Mouse (Mus musculus) MEL (cell line): ENCODE measurements around the gene Bcl2a1c. TPM values are rescaled to one million over a fixed set of nuclear protein-coding genes. Genes with fewer than 3 reads are reported as not detected.
A peak's percentile ranks its signal among the peaks of the same experiment; 100 is the strongest.
"Not testable (repeated sequence)": the region's sequence is repeated elsewhere in the genome, so short reads cannot be mapped to it uniquely, and the experiment has no call there.

Experiments
- DNase-seq: peaks from one replicate; pipeline ENCODE4 v3.0.0; 2011; ENCODE audit warnings: low read depth, low spot score
- H3K27ac ChIP-seq: 2 replicates; pipeline ENCODE4 v1.5.1; 2012; ENCODE audit warnings: low read depth, mild to moderate bottlenecking, control low read depth, low read length, moderate library complexity; ENCODE audit not compliant: control insufficient read depth
- H3K27me3 ChIP-seq, 2 experiments: fragments of 150-350 bp in 1 of 2; sonication (generic) in 1 of 2; 2 replicates each; pipeline ENCODE4 v1.6.1; 2012; ENCODE audit warnings: low read length in 2 of 2, mild to moderate bottlenecking in 2 of 2, improper control_type of control experiment in 1 of 2, moderate library complexity in 1 of 2; ENCODE audit not compliant: insufficient read depth in 2 of 2, control insufficient read depth in 1 of 2
- H3K36me3 ChIP-seq, 2 experiments: 2 replicates each; pipeline ENCODE4 v1.6.1; 2012 to 2014; ENCODE audit warnings: low read length in 2 of 2, improper control_type of control experiment in 1 of 2, inconsistent platforms in 1 of 2, mild to moderate bottlenecking in 1 of 2; ENCODE audit not compliant: insufficient read depth in 2 of 2, control insufficient read depth in 1 of 2
- H3K4me1 ChIP-seq, 2 experiments: fragments of 150-350 bp in 1 of 2; sonication (generic) in 1 of 2; 2 replicates each; pipeline ENCODE4 v1.6.1; 2012; ENCODE audit warnings: low read length in 2 of 2, improper control_type of control experiment in 1 of 2, mild to moderate bottlenecking in 1 of 2; ENCODE audit not compliant: insufficient read depth in 2 of 2, control insufficient read depth in 1 of 2
- H3K4me3 ChIP-seq, 2 experiments: fragments of 150-350 bp in 1 of 2; sonication (generic) in 1 of 2; 2 replicates each; pipeline ENCODE4 v1.5.1; 2012; ENCODE audit warnings: low read depth in 2 of 2, low read length in 2 of 2, mild to moderate bottlenecking in 2 of 2, moderate library complexity in 2 of 2, control low read depth in 1 of 2, improper control_type of control experiment in 1 of 2; ENCODE audit not compliant: control insufficient read depth in 1 of 2, insufficient read depth in 1 of 2
- H3K79me2 ChIP-seq: 2 replicates; pipeline ENCODE4 v1.6.1; 2012; ENCODE audit warnings: mild to moderate bottlenecking, low read length, moderate library complexity; ENCODE audit not compliant: control insufficient read depth, poor library complexity, insufficient read depth
- H3K9ac ChIP-seq: 2 replicates; pipeline ENCODE4 v1.6.1; 2012; ENCODE audit warnings: low read depth, mild to moderate bottlenecking, control low read depth, low read length, moderate library complexity; ENCODE audit not compliant: control insufficient read depth, poor library complexity, severe bottlenecking
- H3K9me3 ChIP-seq: fragments of 150-350 bp; sonication (generic); replicated peaks from 2 replicates; pipeline ENCODE4 v1.6.1; 2012; ENCODE audit warnings: mild to moderate bottlenecking, low read length, improper control_type of control experiment, moderate library complexity; ENCODE audit not compliant: insufficient read depth
- CTCF ChIP-seq, 3 experiments: IDR thresholded peaks in 2 of 3; conservative IDR thresholded peaks in 1 of 3; 2 replicates each; pipeline ENCODE4 v1.5.1; 2011 to 2012; ENCODE audit warnings: low read length in 3 of 3, low read depth in 2 of 3, mild to moderate bottlenecking in 2 of 3, improper control_type of control experiment in 1 of 3, inconsistent platforms in 1 of 3, mixed read lengths in 1 of 3, moderate library complexity in 1 of 3; ENCODE audit not compliant: control insufficient read depth in 1 of 3, insufficient read depth in 1 of 3, poor library complexity in 1 of 3, severe bottlenecking in 1 of 3
- EP300 ChIP-seq, 2 experiments: IDR thresholded peaks; 2 replicates each; pipeline ENCODE4 v1.6.1; 2011; ENCODE audit warnings: improper control_type of control experiment in 2 of 2, low read length in 2 of 2, low read depth in 1 of 2, mild to moderate bottlenecking in 1 of 2
- GABPA ChIP-seq: IDR thresholded peaks from 2 replicates; pipeline ENCODE4 v1.6.1; 2012; ENCODE audit warnings: low read depth, mild to moderate bottlenecking, inconsistent platforms, low read length, improper control_type of control experiment, moderate library complexity
- HCFC1 ChIP-seq: IDR thresholded peaks from 2 replicates; pipeline ENCODE4 v1.6.1; 2012; ENCODE audit warnings: low read depth, mild to moderate bottlenecking, inconsistent platforms, low read length, improper control_type of control experiment, moderate library complexity
- MEF2A ChIP-seq: IDR thresholded peaks from 2 replicates; pipeline ENCODE4 v1.6.1; 2014; ENCODE audit warnings: low read depth, mild to moderate bottlenecking, inconsistent platforms, low read length, improper control_type of control experiment; ENCODE audit not compliant: poor library complexity, insufficient replicate concordance, severe bottlenecking; ENCODE audit errors: extremely low read depth
- MXI1 ChIP-seq: IDR thresholded peaks from 2 replicates; pipeline ENCODE4 v1.6.1; 2011; ENCODE audit warnings: mild to moderate bottlenecking, low read depth, low read length, improper control_type of control experiment
- MYB ChIP-seq: IDR thresholded peaks from 2 replicates; pipeline ENCODE4 v1.6.1; 2011; ENCODE audit warnings: mild to moderate bottlenecking, low read depth, low read length, improper control_type of control experiment
- POLR2AphosphoS2 ChIP-seq: IDR thresholded peaks from 2 replicates; pipeline ENCODE4 v1.6.1; 2011; ENCODE audit warnings: low read length, improper control_type of control experiment
- RAD21 ChIP-seq: IDR thresholded peaks from 2 replicates; pipeline ENCODE4 v1.6.1; 2011; ENCODE audit warnings: mild to moderate bottlenecking, low read depth, low read length, improper control_type of control experiment
- RCOR1 ChIP-seq: IDR thresholded peaks from 2 replicates; pipeline ENCODE4 v1.6.1; 2012; ENCODE audit warnings: low read depth, mild to moderate bottlenecking, inconsistent platforms, low read length, improper control_type of control experiment
- USF2 ChIP-seq, 2 experiments: IDR thresholded peaks; 2 replicates each; pipeline ENCODE4 v1.6.1; 2011 to 2012; ENCODE audit warnings: improper control_type of control experiment in 2 of 2, low read length in 2 of 2, borderline replicate concordance in 1 of 2, inconsistent platforms in 1 of 2, low read depth in 1 of 2, mild to moderate bottlenecking in 1 of 2; ENCODE audit not compliant: insufficient read depth in 1 of 2
- ZC3H11A ChIP-seq: IDR thresholded peaks from 2 replicates; pipeline ENCODE4 v1.6.1; 2012; ENCODE audit warnings: low read depth, mild to moderate bottlenecking, inconsistent platforms, low read length, improper control_type of control experiment
- polyA plus RNA-seq, 2 experiments: library from polyadenylated mRNA; stranded (reverse) in 1 of 2; unstranded in 1 of 2; fragments of >175 nt in 1 of 2; fragments of >200 nt in 1 of 2; gene quantifications; 2 replicates each; pipeline versions ENCODE4 v1.2.1 to v1.2.4; 2012; ENCODE audit warnings: low replicate concordance in 2 of 2, low read depth in 1 of 2; ENCODE audit not compliant: insufficient read length in 2 of 2, insufficient read depth in 1 of 2, missing spikeins in 1 of 2
- total RNA-seq: library from RNA; depleted of rRNA; stranded (reverse); fragments of 300-350 nt; gene quantifications from 2 replicates; pipeline ENCODE4 v1.2.3, GENCODE M21; 2012

The Bcl2a1c gene
- total and polyA plus RNA-seq, 3 experiments, result not detected

- TF ChIP-seq USF2 (IDR thresholded peaks at IDR 0.05; ENCODE audit: borderline replicate concordance in 1 of 2, insufficient read depth in 1 of 2, low read depth in 1 of 2, low read length in 2 of 2) (no peak), RAD21 (no peak), MXI1 (peak; percentile 96)
Observed at GRCm38 (mm10) chr9:114367783-114368470, 38.0 kb downstream of the Bcl2a1c start (continued).

- no peak for DNase-seq
- Histone ChIP-seq H3K4me3 (peak overlapping the region; percentile 79 to 82), H3K9ac (peak overlapping the region; percentile 91), H3K9me3 (no peaks in the 10 kb centered on the region), H3K27me3 (no peaks in the 10 kb centered on the region), H3K4me1 (peaks cover 3 to 9% of the 10 kb centered on the region in 2 experiments), H3K36me3 (no peaks in the 10 kb centered on the region; a peak in 1 of 4 replicates), H3K27ac (peak overlapping the region; percentile 77), H3K79me2 (peaks cover 9% of the 10 kb centered on the region)
- TF ChIP-seq MYB (no peak), POLR2AphosphoS2 (no peak), EP300 (IDR thresholded peaks at IDR 0.05; ENCODE audit: low read depth in 1 of 2, low read length in 2 of 2) (no peak), ZC3H11A (no peak), RAD21 (no peak), RCOR1 (no peak), MEF2A (no peak), GABPA (no peak), HCFC1 (0 out of 2 replicates have a peak, but pooled peaks have one; percentile 5)
Observed at GRCm38 (mm10) chr9:114368471-114368858, 38.5 kb downstream of the Bcl2a1c start.

- peak in 2 of 3 experiments; percentile 24 to 30; a peak in 3 of 6 replicates for TF ChIP-seq CTCF (IDR thresholded peaks at IDR 0.05 in 2 of 3, conservative IDR thresholded peaks at IDR 0.05 in 1 of 3; ENCODE audit: control insufficient read depth in 1 of 3, insufficient read depth in 1 of 3, low read depth in 2 of 3, low read length in 3 of 3, poor library complexity in 1 of 3, severe bottlenecking in 1 of 3)
- TF ChIP-seq, all 39 proteins: peak for 1; not testable (repeated sequence) for 38
- peak; percentile 52 for DNase-seq
- H3K36me3 ChIP-seq, H3K27me3 ChIP-seq, H3K9me3 ChIP-seq, H3K4me1 ChIP-seq, H3K79me2 ChIP-seq: not testable (repeated sequence)
- H3K9ac ChIP-seq, result peak overlapping the region; percentile 91
- H3K4me3 ChIP-seq, result peak overlapping the region; percentile 79 to 82
- H3K27ac ChIP-seq, result peak overlapping the region; percentile 64
Observed at GRCm38 (mm10) chr9:114369389-114369788, 39.5 kb downstream of the Bcl2a1c start.
